Mouse (Mus musculus): Measurements from ENCODE around the gene Zfp866.

The Zfp866 gene

DNA sequence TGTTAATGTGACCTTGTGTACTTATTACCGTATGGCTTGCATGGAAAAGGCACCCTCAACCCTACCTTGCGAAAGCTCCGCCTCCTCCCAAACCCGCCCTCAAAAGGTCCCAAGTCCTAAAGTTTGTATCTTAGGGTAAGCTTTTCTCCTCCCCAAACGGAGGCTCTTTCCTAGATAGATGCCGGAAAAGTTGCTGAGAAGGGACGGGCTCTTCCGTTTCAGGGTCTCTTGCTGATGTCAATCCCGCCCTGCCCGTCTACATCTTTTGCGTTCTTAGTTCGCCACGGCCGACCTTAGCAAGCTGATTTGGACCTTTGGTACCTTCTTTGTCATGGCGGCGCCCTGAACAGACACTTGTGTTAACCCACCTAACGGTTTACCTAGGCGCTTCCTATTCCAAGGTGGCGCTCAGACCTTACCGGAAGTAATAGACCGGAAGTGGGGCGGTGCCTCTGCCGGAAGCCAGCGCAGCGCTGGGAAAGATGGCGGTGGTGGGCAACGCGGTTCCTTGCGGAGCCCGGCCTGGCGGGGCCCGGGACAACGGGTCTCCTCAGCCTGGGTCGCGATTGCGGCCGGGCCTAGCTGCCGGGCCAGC lies at the start of gene Zfp866, which contains the start of gene Atp13a1:
TSS of gene Zfp866 (minus strand) at position 406 of the 595 bp plus-strand sequence.
TSS of gene Atp13a1 (plus strand) at position 391 of the 595 bp plus-strand sequence.
- in situ Hi-C loops (cut with MseI, MboI): no loop called here

DNA sequence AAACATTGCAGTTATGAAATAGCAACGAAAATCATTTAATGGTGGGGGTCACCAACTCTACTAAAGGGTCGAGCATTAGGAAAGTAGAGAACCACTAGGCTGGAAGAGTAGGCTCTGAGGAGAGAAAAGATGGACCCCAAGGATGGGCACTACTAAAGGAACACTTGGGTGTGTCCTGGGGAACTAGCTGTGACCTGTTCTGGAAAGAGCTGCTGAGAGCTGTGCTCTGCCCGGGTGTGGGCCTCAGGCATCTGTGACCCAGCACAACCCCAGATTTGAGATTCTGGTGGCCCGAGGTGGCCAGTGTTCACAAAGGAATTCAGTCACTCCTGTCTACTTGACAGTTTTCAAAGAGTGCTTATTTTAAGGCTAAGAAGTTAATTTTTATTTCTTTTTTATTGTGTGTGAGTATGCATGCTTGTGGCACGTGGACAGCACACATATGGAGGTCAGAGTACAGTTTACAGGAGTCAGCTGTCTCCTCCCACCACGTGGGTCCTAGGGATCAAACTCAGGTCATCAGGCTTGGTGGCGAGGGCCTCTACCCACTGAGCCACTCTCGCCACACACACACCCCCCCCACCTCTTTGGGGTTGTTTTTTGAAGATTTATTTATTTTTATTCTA lies 46.2 kb upstream of the Zfp866 start:
- in situ Hi-C loops (cut with MseI, MboI): no loop called here

DNA sequence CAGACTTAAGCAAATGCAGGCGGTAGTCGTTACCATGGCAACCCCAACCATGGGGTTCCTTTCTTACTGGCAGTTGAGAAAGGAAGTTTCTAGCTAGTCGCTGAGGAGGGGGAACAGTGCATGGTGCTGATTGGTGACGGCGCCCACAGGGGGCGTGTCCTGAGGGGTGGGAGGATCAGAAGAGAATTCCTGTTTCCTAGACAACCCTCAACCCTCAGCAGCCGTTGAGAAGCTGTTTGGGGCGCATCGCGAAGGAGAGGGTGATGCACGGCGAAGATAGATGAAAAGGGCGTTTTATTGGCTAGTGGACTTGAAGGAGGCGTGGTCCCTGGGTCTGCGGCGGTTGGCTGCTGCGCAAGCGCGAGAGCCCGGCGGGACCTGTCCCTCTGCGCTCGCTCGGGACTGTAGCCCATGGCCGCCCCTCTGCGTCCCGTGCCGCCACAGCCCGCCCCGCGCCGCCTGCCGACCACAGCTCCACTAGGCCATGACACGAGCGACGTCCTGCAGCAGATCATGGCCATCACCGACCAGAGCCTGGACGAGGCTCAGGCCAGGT lies 41.4 kb upstream of the Zfp866 start, which contains the start of gene Pbx4:
TSS of gene Pbx4 (plus strand) at position 194 of the 556 bp plus-strand sequence.
- in situ Hi-C loops (cut with MseI, MboI): no loop called here

DNA sequence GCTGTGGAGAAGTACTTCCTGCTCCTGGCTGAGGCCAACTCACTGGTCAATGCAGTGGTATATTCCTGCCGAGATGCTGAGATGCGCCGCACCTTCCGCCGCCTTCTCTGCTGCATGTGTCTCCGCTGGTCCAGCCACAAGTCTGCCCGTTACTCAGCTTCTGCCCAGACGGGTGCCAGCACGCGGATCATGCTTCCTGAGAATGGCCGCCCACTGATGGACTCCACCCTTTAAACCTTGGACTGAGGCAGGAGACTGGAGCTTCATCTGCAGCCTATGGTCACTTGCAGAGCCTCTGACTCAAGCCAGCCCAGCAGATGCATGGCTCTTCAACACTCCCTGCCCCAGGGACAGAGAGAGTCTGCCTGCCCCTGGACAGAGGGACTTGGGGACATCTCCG lies 35.4 kb upstream of the Zfp866 start:
- in situ Hi-C loops (cut with MseI, MboI): no loop called here

DNA sequence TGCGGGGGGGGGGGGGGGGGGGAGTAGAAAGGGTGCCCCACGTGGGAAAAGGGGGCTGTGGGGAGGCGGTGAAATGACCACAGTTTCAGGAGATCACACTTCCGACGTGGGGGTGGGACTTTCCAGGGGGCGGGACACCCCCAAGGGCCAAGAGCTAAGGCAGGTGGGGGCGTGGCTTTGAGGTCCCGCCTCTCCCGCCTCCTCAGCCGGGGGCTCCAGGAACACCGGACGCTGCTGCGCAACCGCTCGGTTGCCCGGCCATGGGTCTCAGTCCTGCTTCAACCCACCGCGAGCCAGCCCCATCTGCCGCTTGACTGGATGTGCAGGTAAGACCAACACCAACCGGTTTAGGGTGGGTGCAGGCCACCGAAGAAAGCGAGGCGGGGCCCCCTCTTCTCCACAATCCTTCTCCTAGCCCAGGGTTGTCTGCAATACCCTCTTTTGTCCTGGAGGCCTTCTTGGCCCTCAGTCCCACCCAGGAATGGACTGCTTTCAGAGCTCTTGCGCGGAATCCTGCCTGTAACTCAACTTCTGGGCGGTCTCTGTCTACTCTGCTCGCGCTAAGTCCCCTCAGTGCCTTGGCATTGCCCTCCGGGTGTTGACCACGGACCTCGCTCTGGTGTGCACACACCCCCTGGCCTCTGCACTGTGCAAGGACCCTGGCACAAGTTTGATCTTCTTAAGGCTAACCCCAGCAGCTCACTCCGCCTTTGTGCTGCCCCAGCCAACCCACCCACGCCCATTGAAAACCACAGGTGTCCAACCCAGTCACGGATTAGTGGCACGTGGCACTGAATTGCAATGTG lies 31.6 kb upstream of the Zfp866 start, which contains the start of gene Lpar2:
TSS of gene Lpar2 (plus strand) at position 44 of the 806 bp plus-strand sequence.
- in situ Hi-C loops (cut with MseI, MboI): no loop called here

DNA sequence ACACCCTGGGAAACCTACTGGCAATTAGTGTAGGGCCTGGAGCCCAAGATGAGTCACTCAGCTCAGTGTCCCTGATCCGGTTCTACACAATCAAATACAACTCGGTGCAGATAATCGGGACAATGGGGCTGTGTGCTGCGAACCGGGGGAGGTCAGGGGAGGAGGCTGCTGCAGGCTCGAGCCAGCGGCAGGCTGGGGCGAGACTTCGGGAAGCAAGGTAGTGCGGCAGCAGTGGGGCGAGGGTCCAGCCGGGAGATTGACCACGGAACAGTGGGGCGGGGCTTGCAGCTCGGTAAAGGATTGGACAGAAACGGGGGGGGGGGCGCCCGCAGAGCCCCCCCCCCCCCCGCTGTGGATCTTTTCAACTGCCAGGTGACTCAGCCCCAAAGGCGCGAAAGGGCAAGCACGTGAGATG lies 31.0 kb upstream of the Zfp866 start:
- in situ Hi-C loops (cut with MseI, MboI): no loop called here

DNA sequence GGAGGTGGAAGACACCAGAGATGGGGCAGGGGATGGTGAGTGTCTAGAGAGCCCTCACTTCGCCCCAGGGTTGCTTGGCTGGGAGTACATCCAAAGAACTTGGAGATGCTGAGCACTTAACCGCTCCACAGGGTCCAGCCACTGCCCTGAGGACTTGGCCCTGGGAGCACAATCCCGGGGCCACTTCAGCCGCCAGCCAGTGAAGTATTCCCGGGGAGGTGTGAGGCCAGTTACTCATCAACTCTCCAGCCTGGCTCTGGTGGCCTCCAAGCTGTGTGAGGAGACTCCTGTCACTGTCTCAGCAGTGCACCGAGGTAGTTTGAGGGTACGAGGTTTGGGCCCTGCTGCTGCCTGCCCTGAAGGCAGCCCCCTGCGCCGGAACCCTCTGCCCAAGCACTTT lies 29.5 kb upstream of the Zfp866 start:
- in situ Hi-C loops (cut with MseI, MboI): no loop called here

DNA sequence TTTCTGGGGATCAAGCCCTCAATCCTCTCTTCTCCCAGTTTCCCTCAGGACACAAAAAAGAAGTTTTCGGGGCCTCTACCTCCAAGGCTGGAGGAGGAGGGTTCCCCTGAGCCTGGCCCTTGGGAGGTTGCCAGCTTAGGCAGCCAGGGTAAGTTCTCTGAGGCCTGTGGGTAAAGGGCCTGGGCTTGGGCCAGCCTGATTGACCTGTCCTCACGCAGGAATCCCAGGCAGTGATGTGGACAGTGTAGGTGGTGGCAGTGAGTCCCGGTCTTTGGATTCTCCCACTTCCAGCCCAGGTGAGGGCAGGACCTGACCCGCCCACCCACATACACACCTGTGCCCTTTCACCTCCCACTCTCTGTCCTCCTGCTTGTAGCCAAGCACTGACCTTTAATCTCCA lies 24.4 kb upstream of the Zfp866 start:
- in situ Hi-C loops (cut with MseI, MboI): no loop called here

DNA sequence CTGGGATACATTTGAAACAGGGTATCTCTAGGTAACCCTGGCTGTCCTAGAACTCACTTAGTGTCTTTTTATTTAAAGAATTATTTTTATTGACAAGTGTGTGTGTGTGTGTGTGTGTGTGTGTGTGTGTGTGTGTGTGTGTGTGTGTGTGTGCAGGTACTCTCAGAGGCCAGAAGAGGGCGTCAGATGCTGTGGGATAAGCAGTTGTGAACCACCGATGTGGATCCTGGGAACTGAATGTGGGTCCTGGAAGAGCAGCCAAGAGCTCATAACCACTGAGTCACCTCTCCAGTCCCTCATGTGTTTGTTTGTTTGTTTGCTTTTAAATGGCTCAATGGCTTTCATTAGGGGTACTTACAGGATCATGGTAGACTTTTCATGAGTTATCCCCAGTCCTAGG lies 23.9 kb upstream of the Zfp866 start:
- in situ Hi-C loops (cut with MseI, MboI): no loop called here

DNA sequence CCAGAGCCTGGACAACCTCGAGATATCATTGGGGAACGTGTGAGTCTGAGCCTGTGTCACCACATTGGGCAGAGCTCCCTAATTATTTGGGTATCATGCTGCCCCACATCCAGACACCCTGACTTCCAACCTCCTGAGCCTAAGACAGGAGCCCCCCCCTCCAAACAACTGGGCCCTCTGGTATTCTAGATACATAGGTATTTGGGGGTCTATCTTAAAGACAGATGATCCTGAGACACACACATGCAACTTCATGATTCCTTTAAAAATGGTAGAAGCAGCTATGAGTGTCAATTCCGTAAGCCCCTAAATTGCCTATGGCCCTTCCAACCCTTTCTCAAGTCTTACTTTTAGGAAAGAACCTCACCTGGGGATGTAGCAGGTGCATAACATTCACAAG lies 18.8 kb upstream of the Zfp866 start:
- in situ Hi-C loops (cut with MseI, MboI): no loop called here

DNA sequence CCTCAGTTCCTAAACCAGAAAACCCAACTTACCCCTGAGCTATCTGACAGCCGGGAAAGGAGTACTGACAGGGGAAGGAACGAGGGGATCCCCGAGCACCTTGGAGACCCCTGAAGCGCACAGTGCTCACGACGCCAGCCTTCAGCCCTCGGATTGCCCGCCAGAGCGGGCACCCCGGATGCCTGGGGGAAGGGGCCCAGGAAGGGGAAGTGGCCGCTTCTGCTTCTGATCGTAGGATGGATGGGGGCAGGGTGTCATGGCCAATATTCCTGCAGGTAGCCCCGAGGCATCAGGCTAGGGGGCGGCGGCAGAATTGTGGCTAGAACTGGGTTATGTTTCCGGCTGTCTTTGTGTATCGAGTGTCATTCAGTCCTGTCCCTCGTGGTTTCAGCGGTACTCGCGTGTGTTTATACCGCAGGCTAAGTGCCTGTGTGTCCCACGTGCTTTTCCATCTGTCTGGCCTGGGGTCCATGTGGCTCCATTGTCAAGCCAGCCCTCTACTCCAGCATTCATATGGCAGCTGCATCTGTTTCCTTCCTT lies 18.0 kb upstream of the Zfp866 start:
- in situ Hi-C loops (cut with MseI, MboI): no loop called here

DNA sequence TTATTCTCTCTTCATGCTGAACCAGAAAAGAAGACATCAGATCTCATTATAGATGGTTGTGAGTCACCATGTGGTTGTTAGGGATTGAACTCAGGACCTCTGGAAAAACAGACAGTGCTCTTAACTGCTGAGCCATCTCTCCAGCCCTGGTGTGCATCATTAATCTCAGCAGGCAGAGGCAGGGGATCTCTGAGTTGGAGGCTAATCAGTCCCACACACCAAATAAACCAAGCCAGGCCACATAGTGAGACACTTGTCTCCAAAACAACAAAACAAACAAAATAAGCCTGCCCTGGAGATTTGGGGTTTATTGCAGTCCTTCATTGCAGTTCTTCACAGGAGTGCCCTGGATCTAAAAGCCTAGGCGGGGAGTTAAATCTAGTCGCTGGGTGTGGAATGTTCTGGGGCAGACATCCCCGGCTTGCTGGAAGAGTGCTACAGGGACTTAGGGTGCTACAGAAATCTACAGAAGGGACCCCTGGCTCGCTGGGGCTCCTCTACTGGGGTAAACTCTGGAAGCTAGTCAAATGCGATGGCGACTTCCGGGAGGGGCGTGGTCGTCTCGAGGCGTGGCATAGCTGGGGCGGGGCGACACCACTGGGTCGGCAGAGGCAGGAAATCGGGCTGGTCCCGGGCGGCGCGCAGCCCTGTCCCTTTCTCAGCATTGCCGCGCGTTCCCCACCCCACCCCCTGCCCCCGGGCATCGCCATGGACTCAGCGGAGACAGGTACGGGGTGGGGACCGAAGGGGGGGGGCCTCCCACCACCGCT lies 17.3 kb upstream of the Zfp866 start, which contains the start of gene Gmip:
TSS of gene Gmip (plus strand) at position 586 of the 770 bp plus-strand sequence.
- in situ Hi-C loops (cut with MseI, MboI): no loop called here

DNA sequence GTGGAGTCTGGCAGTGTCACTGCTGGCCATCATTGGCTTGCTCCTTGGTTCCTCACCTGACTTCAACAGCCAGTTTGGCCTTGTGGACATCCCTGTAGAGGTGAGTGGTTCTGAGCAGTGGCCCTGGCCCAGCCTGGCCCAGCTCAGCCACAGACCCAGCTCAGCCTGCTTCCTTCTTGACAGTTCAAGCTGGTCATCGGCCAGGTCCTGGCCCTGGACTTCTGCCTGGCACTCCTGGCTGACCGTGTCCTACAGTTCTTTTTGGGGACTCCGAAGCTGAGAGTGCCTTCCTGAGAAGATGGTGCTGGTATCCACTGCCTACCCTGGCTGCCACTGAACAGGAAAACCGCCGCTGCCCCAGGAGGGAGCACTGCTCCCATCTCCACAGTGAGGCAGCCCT lies 16.3 kb upstream of the Zfp866 start:
- in situ Hi-C loops (cut with MseI, MboI): no loop called here

DNA sequence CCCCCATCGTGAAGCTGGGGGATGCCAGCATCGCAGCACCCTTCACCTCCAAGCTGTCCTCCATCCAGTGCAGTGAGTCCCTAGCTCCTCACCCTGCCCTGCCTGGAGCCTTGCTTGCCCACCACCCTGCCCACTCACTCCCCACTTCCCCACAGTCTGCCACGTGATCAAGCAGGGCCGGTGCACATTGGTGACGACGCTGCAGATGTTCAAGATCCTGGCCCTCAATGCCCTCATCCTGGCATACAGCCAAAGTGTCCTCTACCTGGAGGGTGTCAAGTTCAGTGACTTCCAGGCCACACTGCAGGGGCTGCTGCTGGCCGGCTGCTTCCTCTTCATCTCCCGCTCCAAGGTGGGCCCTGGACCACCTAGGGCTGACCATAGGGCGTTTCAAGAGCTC lies 14.5 kb upstream of the Zfp866 start:
- in situ Hi-C loops (cut with MseI, MboI): no loop called here

DNA sequence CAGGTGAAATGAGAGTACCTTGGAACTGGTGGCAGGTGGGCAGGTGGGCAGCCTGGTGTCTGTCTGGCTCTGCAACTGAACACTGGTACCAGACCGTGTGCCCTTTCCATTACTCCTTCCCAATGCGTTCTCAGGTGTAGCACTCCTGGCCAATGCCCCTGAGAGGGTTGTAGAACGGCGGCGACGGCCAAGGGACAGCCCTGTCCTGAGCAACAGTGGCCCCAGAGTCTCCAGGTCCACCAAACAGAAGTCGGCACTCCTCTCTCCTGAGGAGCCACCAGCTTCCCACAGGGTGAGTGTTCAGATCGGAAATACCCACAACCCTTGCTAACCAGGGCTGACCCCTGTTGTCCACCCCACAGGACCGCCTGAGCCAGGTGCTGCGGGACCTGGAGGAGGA lies 14.1 kb upstream of the Zfp866 start:
- in situ Hi-C loops (cut with MseI, MboI): no loop called here

DNA sequence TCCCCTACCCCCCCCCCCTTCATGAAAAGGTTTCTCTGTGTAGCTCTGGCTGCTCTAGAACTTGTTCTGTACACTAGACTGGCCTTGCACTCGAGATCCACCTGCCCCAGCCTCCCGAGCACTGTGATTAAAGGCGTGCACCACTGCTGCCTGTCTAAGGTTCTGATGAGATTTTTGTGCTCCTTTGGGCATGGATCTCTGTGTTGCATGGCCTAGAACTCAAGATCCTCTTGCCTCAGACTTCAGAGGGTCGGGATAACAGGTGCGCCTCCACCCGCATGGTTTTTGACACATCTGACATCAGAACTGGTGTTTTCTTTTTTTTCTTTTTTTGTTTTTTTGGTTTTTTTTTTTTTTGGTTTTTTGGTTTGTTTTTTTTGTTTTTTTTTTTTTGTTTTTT lies 13.6 kb upstream of the Zfp866 start:
- in situ Hi-C loops (cut with MseI, MboI): no loop called here

DNA sequence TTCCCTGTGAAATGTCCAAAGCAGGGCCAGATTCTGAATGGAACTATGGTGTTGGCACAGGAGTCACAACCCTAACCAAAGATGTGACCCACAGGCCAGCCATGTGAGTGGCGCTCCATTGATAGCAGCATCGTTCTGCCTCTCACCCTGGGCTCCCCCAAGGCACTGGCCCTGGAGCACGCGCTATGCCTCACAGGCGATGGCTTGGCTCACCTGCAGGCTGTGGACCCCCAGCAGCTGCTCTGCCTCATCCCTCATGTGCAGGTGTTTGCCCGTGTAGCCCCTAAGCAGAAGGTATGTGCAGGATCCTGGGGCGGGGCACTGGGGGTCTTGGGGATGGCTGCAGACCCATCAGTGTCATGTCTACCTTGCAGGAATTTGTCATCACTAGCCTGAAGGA lies 12.4 kb upstream of the Zfp866 start:
- in situ Hi-C loops (cut with MseI, MboI): no loop called here

DNA sequence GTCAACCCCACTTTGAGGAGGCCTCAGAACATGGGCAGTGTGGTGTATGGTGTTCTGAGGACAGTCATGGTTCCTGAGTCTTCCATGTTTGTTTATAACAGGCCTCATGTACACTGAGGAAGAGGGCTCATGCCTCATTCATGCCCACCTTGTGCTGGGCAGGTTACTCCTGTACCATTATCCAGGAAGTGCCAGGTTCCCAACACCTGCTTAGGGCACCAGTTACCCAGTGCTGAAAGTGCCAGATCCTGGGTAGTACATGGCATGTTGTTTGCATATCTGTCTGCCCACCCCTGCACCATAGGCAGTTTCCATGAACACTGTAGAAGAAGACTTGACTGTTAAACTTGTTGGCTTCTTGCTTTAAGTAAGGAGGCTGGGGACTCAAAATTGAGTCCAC lies 11.2 kb upstream of the Zfp866 start:
- in situ Hi-C loops (cut with MseI, MboI): no loop called here

DNA sequence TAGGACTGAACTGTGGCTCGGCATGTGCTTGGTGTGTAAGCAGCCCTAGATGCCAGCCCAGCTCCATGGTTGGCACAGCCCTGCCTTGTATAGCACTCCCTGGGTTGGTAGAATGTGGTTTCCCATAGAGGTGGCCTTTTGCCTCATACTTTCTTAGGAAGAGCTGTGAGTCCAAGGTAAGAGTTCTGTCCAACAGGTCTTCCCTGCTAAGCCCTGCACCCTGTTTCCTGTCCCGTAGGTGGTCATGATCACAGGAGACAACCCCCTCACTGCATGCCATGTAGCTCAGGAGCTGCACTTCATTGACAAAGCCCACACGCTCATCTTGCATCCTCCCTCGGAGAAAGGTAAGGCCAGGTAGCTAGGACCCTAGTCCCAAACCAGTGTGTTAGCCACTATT lies 10.8 kb upstream of the Zfp866 start:
- in situ Hi-C loops (cut with MseI, MboI): no loop called here

DNA sequence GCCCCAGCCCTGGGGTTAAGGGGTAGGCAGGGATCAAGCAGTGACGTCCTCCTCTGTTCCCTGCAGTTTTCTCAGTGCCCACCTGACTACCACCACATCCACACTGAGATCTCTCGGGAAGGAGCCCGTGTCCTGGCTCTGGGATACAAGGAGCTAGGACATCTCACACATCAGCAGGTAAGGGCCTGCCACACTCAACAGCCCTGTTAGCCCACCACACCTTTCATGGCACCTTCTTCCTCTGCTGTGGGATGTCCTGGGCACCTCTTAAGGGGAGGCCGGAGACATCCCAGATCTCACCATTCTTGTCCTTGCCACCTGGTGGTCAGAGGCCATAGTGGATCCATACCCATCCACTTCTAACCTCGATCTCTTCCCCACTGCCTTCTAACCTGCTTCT lies 9.0 kb upstream of the Zfp866 start:
- in situ Hi-C loops (cut with MseI, MboI): no loop called here

DNA sequence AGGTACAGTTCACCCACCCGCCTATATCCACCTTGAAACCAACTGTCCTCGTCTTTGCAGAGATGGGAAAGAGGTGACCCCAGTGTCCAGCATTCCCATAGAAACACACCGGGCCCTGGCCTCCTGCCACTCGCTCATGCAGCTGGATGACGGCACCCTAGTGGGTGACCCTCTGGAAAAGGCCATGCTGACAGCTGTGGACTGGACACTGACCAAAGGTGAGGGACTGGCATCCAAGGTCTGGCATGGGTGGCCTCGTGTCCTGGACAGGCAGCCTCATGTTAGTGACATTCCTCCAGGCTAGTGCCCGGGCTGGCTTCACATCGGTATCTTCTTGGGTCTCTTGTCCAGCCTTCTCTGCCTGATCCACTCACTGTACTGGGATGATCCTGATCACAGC lies 8.3 kb upstream of the Zfp866 start:
- in situ Hi-C loops (cut with MseI, MboI): no loop called here

All from mouse trophoblast stem cell (cell line).